Mouse (Mus musculus): Measurements from ENCODE around the gene Slc25a25.
A peak's percentile ranks its signal among the peaks of the same experiment; 100 is the strongest.

The Slc25a25 gene

DNA sequence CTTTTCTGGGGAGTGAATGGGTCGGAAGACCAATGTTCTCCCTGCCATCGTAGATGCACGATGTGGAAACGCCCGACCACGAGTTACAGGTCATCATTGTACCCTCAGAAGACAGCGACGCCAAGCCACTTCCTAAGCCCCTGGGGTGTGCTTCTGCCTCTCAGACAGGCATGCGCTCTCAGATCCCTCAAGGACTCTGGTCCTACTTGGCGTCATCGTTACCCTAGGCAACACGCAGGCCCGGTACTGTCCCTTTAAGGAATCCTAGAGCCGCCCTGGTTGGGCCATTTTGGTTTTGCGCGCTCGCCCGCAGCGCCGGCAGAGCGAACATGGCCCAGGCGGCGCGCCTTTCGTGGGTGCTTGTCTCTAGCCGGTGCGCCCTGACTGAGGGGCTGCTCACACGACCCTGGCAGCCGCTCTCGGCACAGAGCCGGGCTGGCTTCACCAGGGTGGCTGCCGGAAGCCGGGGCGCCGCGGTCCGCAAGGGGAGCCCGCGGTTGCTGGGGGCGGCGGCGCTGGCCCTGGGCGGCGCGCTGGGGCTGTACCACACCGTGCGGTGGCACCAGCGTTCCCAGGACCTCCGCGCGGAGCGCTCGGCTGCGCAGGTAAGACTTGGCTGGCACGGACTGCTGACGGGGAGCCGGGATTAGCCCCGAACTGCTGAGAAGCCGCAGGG is 55.2 kb downstream of the Slc25a25 start:
- peak; percentile 91 for DNase-seq (ENCODE audit: low spot score)

DNA sequence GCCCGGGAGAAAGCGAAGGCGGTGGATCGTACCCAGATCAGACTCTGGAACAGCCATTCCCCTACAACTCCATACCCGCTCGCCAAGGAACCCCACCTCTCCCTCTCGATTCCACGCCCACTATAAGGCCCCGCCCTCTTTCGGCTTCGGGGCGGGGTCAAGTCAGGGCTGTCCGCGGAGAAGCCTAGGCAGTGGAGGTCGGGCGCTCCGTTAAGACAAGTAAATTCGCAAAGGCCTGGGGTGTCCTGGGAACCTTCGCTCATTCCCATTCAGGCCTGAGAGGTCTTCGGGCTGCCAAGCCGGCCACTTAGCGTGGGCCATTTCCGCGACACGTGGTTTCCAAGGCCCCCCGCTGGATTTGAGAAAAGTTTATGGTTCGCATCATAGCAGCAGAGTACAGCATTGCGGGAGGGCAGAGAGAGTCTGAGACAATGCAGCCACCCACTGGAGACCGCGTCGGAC is 55.7 kb downstream of the Slc25a25 start, which contains the start of gene Ptges2:
Ptges2 (plus strand) TSS at position 413 of the 462 bp plus-strand sequence.
- DNase-seq (ENCODE audit: low spot score): peak; percentile 92

DNA sequence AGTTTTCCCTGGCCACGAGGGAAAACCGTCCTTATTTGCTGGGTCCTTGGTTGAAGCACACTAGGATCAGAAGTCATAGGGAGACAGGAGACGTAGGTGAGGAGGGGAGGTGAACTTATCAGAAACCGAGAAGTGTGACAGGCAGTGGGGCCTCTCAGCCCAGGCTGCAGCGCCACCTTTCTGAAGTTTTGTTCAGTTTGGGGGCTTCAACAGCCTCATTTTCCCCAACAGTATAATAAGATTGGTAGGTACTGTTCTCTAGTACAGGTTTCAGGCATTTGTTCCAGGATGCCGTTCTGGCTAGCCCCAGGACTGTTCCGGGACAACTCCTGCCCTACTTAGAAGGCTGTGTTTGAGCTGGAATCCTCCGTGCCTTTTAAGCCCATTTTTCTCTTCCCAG is 56.3 kb downstream of the Slc25a25 start:
- DNase-seq (ENCODE audit: low spot score): peak; percentile 55

GRCm38 (mm10) chr2:32392063-32392462 is 59.2 kb downstream of the Slc25a25 start:
- no peak for DNase-seq (ENCODE audit: low spot score)

DNA sequence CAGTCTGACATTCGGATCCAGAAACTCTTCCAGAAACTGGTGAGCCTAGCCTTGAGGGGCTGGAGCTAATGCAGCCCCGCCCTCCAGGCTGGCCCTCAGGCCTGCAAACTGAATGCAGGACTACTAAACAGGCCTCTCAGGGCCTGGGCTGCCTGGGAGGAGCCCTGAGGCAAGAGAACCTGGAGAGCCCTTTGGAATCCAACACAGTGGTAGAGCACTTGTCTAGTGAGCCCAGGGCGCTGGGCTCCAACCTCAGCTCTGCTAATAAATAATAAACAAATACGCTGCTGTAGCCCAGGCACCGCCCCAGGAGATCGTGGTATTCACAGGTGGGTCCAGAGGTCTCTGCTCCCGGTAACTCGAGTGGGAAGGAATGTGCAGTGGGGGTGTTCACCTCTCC is 60.4 kb downstream of the Slc25a25 start:
- no peak for DNase-seq (ENCODE audit: low spot score)

- no peak for DNase-seq (ENCODE audit: low spot score)
Observed at GRCm38 (mm10) chr2:32389157-32389556, 62.1 kb downstream of the Slc25a25 start.

GRCm38 (mm10) chr2:32387706-32388490 is 63.3 kb downstream of the Slc25a25 start, which contains the start of gene Lcn2:
Lcn2 (minus strand) TSS chr2:32388252.
- no peak for DNase-seq (ENCODE audit: low spot score)

DNA sequence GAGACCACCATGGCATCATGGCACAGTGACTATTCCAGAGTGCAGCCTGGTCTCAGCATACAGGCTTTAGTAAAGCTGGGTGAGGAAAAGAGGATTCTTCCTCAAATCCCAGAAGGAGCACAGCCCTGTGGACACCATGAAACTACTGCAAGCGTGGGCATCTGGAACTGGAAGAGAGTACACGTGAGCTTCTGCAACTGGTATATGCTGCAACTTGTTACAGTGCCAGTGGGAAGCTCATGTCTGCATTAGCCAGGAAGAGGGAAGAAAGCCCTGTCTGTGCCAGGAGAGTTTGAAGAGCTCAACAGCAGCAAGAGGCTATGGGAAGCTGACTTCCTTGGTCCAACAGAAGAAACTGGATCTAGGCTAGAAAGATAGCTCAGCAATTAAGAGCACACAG is 68.6 kb downstream of the Slc25a25 start:
- no peak for DNase-seq (ENCODE audit: low spot score)

GRCm38 (mm10) chr2:32381775-32382223 is 69.4 kb downstream of the Slc25a25 start, which contains the start of gene 1110008P14Rik:
1110008P14Rik (minus strand) TSS chr2:32381938.
- peak; percentile 97 for DNase-seq (ENCODE audit: low spot score)

GRCm38 (mm10) chr2:32381141-32381774 is 70.0 kb downstream of the Slc25a25 start:
- DNase-seq (ENCODE audit: low spot score): peak; percentile 52

- no peak for DNase-seq (ENCODE audit: low spot score)
Observed at GRCm38 (mm10) chr2:32380001-32380500, 71.2 kb downstream of the Slc25a25 start.

DNA sequence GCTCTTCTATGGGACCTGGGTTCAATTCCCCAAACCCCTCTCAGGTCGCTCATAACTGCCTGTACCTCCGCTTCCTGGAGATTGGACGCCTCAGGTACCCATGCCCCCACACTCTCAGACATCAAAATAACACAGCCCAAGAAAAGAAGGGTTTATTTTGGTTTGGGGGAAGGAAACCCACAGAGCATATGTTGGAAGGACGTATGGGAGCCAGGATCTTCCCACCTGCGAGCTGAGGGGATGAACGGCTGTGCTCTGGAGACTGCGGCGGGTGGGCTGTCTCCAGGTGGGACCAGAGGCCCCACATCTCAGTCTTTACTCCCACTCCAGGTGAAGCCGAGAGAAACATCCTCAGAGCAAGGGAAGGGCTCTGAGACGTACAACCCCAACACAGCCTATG is 74.3 kb downstream of the Slc25a25 start:
- DNase-seq (ENCODE audit: low spot score): no peak

- DNase-seq (ENCODE audit: low spot score): no peak
Observed at GRCm38 (mm10) chr2:32375317-32375940, 75.8 kb downstream of the Slc25a25 start.

GRCm38 (mm10) chr2:32374191-32374590 is 77.1 kb downstream of the Slc25a25 start:
- DNase-seq (ENCODE audit: low spot score): no peak

DNA sequence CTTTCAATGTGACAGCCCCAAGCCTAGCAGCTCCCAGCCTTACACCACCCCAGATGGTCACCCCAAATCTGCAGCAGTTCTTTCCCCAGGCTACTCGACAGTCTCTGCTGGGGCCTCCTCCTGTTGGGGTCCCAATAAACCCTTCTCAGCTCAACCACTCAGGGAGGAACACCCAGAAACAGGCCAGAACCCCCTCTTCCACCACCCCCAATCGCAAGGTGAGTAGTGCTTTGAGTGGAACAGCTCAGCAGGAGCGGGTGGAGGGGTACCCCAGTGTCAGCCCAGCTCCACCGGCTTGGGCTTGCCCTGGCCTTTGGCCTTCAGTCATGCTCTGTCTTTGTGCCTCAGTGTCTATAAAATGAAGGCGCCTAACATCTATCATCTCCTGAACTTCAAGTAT is 83.9 kb downstream of the Slc25a25 start:
- no peak for DNase-seq (ENCODE audit: low spot score)
